In the genomic region with DNA sequence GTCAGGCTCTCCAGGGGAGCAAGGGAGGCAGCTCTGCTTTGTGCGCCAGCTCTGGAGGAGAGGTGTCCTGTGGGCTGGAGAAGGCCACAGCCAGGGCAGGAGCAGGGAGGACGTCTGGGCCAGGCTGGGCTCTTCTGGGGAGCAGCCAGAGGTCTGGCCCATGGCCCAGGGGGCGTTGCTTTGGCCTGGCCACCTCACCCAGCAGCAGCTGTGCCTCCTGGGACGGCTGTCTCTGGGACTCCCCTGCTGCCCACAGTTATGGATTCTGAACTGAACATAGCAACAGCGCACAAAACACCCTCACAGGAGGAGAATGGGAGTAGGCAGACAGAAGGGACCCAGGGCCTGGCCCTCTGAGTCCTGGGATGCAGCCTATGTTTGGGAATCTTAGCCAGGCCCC, we compare ENCODE assay signal across 9 mouse cellular contexts.
DNase-seq lines count a peak whose midpoint lies in the region; ATAC-seq and TF ChIP-seq lines count a peak whose summit lies in the region.
"Had no signal": no experiment of that assay in that cellular context is flagged by ENCODE, and none has a peak within 500 bp of the region (broad histone marks: within the 10 kb centered on the region; RNA-seq: fewer than 3 reads in every experiment).

No protein-coding gene starts in this region.

- 25% methylated on average over 5 of the region's 5 CpGs for WGBS in cerebellum, adult 2 months
- WGBS in heart, embryonic 15.5 days, result 36% methylated on average over 5 of the region's 5 CpGs
- WGBS in limb, embryonic 12.5 days, result 50% methylated on average over 5 of the region's 5 CpGs

- no peaks in the 10 kb centered on the region for H3K36me3 ChIP-seq in heart, embryonic 15.5 days
- H3K36me3 ChIP-seq in limb, embryonic 12.5 days, result no peaks in the 10 kb centered on the region

- no peaks in the 10 kb centered on the region for H3K4me1 ChIP-seq in cerebellum, adult 2 months (ENCODE audit: control insufficient read depth, insufficient read depth, low read length)
- peaks cover 10% of the 10 kb centered on the region for H3K4me1 ChIP-seq in heart, embryonic 15.5 days (replicated peaks)
- peaks cover 41% of the 10 kb centered on the region for H3K4me1 ChIP-seq in limb, embryonic 12.5 days (replicated peaks)

- no peak; the same call in 1 of the 2 replicates for ATAC-seq in cerebellum, adult (ENCODE audit: insufficient number of reproducible peaks, low FRiP score, low TSS enrichment)
- peak; percentile 66 for ATAC-seq in heart, embryonic 15.5 days (replicated peaks; ENCODE audit: insufficient number of reproducible peaks, insufficient read depth, low FRiP score, low read depth)
- no peak for ATAC-seq in limb, embryonic 12.5 days (ENCODE audit: insufficient number of reproducible peaks, insufficient read depth, low FRiP score, low TSS enrichment, low read depth)

- DNase-seq in cerebellum, adult 2 months, result peak; percentile 18 to 27
- DNase-seq in testis, postnatal 10 days (ENCODE audit: low spot score), result peak; percentile 63
- DNase-seq in testis, postnatal 14 days (ENCODE audit: low spot score), result no peak
- no peak for DNase-seq in yolk sac, embryonic 10.5 days (ENCODE audit: low spot score)
- no peak for DNase-seq in thymus, postnatal 36 days

- H3K27me3 ChIP-seq in cerebellum, adult 2 months (ENCODE audit: control insufficient read depth, insufficient read depth, low read length), result no peaks in the 10 kb centered on the region
- no peaks in the 10 kb centered on the region for H3K27me3 ChIP-seq in heart, embryonic 15.5 days
- peaks cover 3% of the 10 kb centered on the region; the same call in 1 of the 2 replicates for H3K27me3 ChIP-seq in limb, embryonic 12.5 days

- no peak overlapping the region for H3K4me3 ChIP-seq in cerebellum, adult 2 months (replicated peaks; ENCODE audit: insufficient read depth, low read depth, low read length)
- H3K4me3 ChIP-seq in heart, embryonic 15.5 days, result no peak overlapping the region
- H3K4me3 ChIP-seq in limb, embryonic 12.5 days (replicated peaks), result no peak overlapping the region
- H3K4me3 ChIP-seq: left cerebral cortex, adult 2 months had no signal

- no peak overlapping the region for H3K4me2 ChIP-seq in heart, embryonic 15.5 days
- no peak overlapping the region for H3K4me2 ChIP-seq in limb, embryonic 12.5 days

- no peak for TF ChIP-seq POLR2A in cerebellum, adult 2 months (IDR thresholded peaks at IDR 0.05; ENCODE audit: borderline replicate concordance, insufficient read depth, low read length)

- TF ChIP-seq CTCF in cerebellum, adult 2 months (IDR thresholded peaks at IDR 0.05; ENCODE audit: borderline replicate concordance, insufficient read depth, low read depth, low read length), result no peak

- H3K9ac ChIP-seq in heart, embryonic 15.5 days, result no peak overlapping the region
- no peak overlapping the region for H3K9ac ChIP-seq in limb, embryonic 12.5 days (replicated peaks)

- no peak overlapping the region for H3K27ac ChIP-seq in cerebellum, adult 2 months (ENCODE audit: insufficient read depth, low read length)
- peak overlapping the region; percentile 37 for H3K27ac ChIP-seq in heart, embryonic 15.5 days
- H3K27ac ChIP-seq in limb, embryonic 12.5 days, result 0 out of 2 replicates have a peak overlapping the region, but pooled peaks have one; percentile 23
- H3K27ac ChIP-seq: left cerebral cortex, adult 2 months had no signal

- no peaks in the 10 kb centered on the region for H3K9me3 ChIP-seq in heart, embryonic 15.5 days (replicated peaks)
- no peaks in the 10 kb centered on the region for H3K9me3 ChIP-seq in limb, embryonic 12.5 days

Comparison
In these comparisons a context has a peak if more than half of its experiments do, and no peak if none do; other contexts are left out.
1. DNase-seq: peak in cerebellum, adult 2 months (2 of 2) and testis, postnatal 10 days (single experiment); none in testis, postnatal 14 days (single experiment), yolk sac, embryonic 10.5 days (single experiment) and thymus, postnatal 36 days (0 of 2).